Mouse (Mus musculus) gastrocnemius, adult 2 months (tissue): ENCODE measurements at regions not wholly inside any gene's neighbourhood (a gene's known extent, or its start where the extent isn't known, plus 50 kb on each side); places are given as distances from the start of the nearest gene placed in this dataset.

Experiments
- DNase-seq: peaks from one replicate; pipeline ENCODE4 v3.0.0; 2022
- H3K27ac ChIP-seq: fragments of 200-600 bp; 2 replicates; pipeline ENCODE4 v1.8.1; 2022; ENCODE audit warnings: mild to moderate bottlenecking
- H3K4me3 ChIP-seq: fragments of 200-600 bp; 2 replicates; pipeline ENCODE4 v1.8.1; 2022; ENCODE audit warnings: mild to moderate bottlenecking, moderate library complexity
- CTCF ChIP-seq: fragments of 200-600 bp; IDR thresholded peaks from 2 replicates; pipeline ENCODE4 v1.8.1; 2022; ENCODE audit warnings: antibody characterized with exemption, mild to moderate bottlenecking, moderate library complexity
- intact Hi-C: fragments of 180-260 bp; cut with DNase I; formaldehyde crosslinking; loops from one replicate; pipeline ENCODE4 v1.15.1; 2025

DNA sequence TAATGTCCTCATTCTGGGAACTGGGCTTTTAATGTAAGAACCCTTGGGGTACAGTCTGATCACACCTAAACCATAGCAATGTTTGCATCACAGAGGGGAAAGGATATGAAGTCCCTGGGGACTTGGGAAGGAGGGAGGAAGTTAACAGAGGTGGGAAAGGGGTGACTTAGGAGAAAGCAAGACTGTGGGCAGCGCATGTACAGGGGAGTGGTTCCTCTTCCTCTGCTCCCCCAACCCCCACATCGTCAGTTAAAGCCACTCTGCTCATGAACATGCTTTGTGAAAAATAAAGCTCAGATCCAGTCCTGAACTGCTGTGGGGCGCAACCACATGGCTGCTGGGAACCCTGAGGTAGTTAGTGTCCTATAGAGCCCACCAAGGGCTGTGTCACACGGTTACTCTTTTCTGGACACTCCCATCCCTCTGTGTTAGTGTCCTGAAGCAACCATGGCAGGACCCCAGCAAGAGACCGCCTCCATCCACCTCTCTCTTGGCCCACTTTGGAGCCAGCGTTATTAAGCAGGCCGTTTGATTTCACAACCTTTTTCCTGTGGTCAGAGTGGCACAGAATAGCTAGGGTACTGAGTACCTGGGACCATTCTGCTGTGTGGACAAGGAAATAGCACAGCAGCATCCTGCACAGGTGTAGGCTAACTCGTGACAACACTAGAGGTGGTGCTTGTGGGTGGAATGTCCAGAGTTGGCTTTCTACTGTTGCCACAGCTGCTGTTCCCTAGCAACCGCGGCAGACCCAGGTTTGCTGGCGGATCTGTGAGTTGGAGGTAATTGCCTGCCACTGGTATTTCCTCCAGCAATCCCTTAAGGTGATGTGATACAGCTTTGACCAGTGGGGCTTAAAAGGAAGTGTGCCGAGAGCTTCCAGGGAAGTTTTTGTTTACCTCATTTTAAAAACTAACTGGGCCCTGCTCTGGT, 50.3 kb upstream of the Cpeb4 start:
- intact Hi-C loops, result loop anchor here (2.0 kb wide), 1 partner anchor 17 kb away; no protein-coding TSS in a partner anchor
- no peak for TF ChIP-seq CTCF
- Histone ChIP-seq H3K4me3 (peak overlapping the region; percentile 7; the same call in 1 of the 2 replicates), H3K27ac (peak overlapping the region; percentile 90)
- no peak for DNase-seq
